Mouse (Mus musculus) fibroblast of lung, adult 2 months (primary cell): ENCODE data around the gene Tmem110.

Experiments
- DNase-seq: peaks from one replicate; pipeline ENCODE4 v3.0.0-alpha.2; 2011; ENCODE audit warnings: low read depth

Gene Tmem110

GRCm38 (mm10) chr14:30862368-30862767 lies 37.0 kb downstream of the Tmem110 start:
- no peak for DNase-seq

GRCm38 (mm10) chr14:30865311-30865710 lies 39.9 kb downstream of the Tmem110 start:
- DNase-seq = no peak

- peak; percentile 27 for DNase-seq
These were observed 41.7 kb downstream of the Tmem110 start for GRCm38 (mm10) chr14:30867042-30867441.

GRCm38 (mm10) chr14:30868826-30869225 lies 43.4 kb downstream of the Tmem110 start:
- DNase-seq = no peak

GRCm38 (mm10) chr14:30869391-30869801 lies 44.0 kb downstream of the Tmem110 start:
- no peak for DNase-seq

GRCm38 (mm10) chr14:30870206-30871147 lies 45.1 kb downstream of the Tmem110 start:
- DNase-seq = no peak

GRCm38 (mm10) chr14:30874095-30874700 lies 48.8 kb downstream of the Tmem110 start:
- no peak for DNase-seq

GRCm38 (mm10) chr14:30875130-30875865 lies 49.9 kb downstream of the Tmem110 start:
- no peak for DNase-seq

GRCm38 (mm10) chr14:30875955-30876354 lies 50.6 kb downstream of the Tmem110 start:
- no peak for DNase-seq

- DNase-seq = no peak
These were observed 51.1 kb downstream of the Tmem110 start for GRCm38 (mm10) chr14:30876451-30876850.

GRCm38 (mm10) chr14:30877827-30878226 lies 52.4 kb downstream of the Tmem110 start:
- DNase-seq = no peak

GRCm38 (mm10) chr14:30878958-30879571 lies 53.7 kb downstream of the Tmem110 start, which contains the start of gene Mustn1:
TSS of gene Mustn1 (plus strand) at chr14:30879200.
- peak; percentile 40 for DNase-seq

- DNase-seq = no peak
These were observed 54.4 kb downstream of the Tmem110 start for GRCm38 (mm10) chr14:30879794-30880193.

GRCm38 (mm10) chr14:30880251-30880650 lies 54.9 kb downstream of the Tmem110 start:
- DNase-seq = no peak

GRCm38 (mm10) chr14:30880811-30881717 lies 55.7 kb downstream of the Tmem110 start:
- no peak for DNase-seq

- no peak for DNase-seq
These were observed 56.3 kb downstream of the Tmem110 start for GRCm38 (mm10) chr14:30881718-30882108.

- no peak for DNase-seq
These were observed 59.9 kb downstream of the Tmem110 start for GRCm38 (mm10) chr14:30885298-30885697.

GRCm38 (mm10) chr14:30886204-30886603 lies 60.8 kb downstream of the Tmem110 start, which contains the start of gene Itih4:
TSS of gene Itih4 (plus strand) at chr14:30886476.
- DNase-seq = no peak

- DNase-seq = no peak
These were observed 62.9 kb downstream of the Tmem110 start for GRCm38 (mm10) chr14:30888271-30888732.

GRCm38 (mm10) chr14:30899972-30900371 lies 74.6 kb downstream of the Tmem110 start:
- no peak for DNase-seq

- no peak for DNase-seq
These were observed 77.2 kb downstream of the Tmem110 start for GRCm38 (mm10) chr14:30902628-30903027.
